Mouse (Mus musculus) left cerebral cortex, adult 9 months (tissue): ENCODE measurements at regions not wholly inside any gene's neighbourhood (a gene's known extent, or its start where the extent isn't known, plus 50 kb on each side); places are given as distances from the start of the nearest gene placed in this dataset.
A peak's percentile ranks its signal among the peaks of the same experiment; 100 is the strongest.

Source experiments
- DNase-seq, 2 experiments: peaks; one replicate each; pipeline ENCODE4 v3.0.0; 2022; ENCODE audit warnings: low spot score in 2 of 2

DNA sequence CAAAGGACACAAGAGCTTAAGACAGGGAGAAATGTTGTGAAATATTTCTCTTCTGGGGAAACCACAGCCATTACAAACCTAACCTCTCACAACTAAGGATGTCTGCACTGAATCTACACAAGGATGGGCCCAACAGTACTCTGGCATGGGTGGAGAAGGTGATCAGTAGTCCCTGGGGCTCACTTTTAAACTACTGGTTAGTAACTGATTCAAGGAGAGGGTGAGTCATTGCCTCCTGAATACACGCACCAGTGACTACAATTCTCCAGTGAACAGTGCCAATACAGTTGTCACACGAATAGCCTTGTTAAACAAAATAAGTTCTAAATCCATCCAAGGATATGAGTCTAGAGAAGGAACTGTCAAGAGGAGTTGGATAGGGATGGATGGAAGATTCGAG, 232.6 kb upstream of the Gm21830 start:
- no peak for DNase-seq

GRCm38 (mm10) chr2:67221061-67221802, 192.3 kb upstream of the Gm21830 start:
- DNase-seq: no peak

- DNase-seq: peak in 1 of 2 experiments; percentile 5
These were observed 187.2 kb upstream of the Gm21830 start for GRCm38 (mm10) chr2:67226299-67226698.

GRCm38 (mm10) chr2:67257455-67257854, 156.1 kb upstream of the Gm21830 start:
- no peak for DNase-seq
